Mouse (Mus musculus) lung, embryonic 15.5 days (tissue): ENCODE data around the gene Ncoa3. TPM values are rescaled to one million over a fixed set of nuclear protein-coding genes. Genes with fewer than 3 reads are reported as not detected.

Experiments used
- ATAC-seq: fragments of 200-750 bp; cut with Nextera tagmentation; 2 replicates; pipeline ENCODE4 v1.8.0; 2017; ENCODE audit warnings: moderate number of reproducible peaks, borderline replicate concordance; ENCODE audit not compliant: low FRiP score, low TSS enrichment; ENCODE audit errors: extremely low read depth
- H3K27ac ChIP-seq: fragments of 300-500 bp; sonication (generic); 2 replicates; pipeline ENCODE4 v1.5.1; 2015; ENCODE audit warnings: moderate library complexity, mild to moderate bottlenecking, inconsistent platforms
- H3K27me3 ChIP-seq: fragments of 300-500 bp; sonication (generic); 2 replicates; pipeline ENCODE4 v1.6.1; 2015; ENCODE audit warnings: inconsistent platforms
- H3K36me3 ChIP-seq: fragments of 300-500 bp; sonication (generic); 2 replicates; pipeline ENCODE4 v1.6.1; 2015; ENCODE audit warnings: inconsistent platforms
- H3K4me1 ChIP-seq: fragments of 300-500 bp; sonication (generic); 2 replicates; pipeline ENCODE4 v1.6.1; 2015; ENCODE audit warnings: inconsistent platforms
- H3K4me2 ChIP-seq: fragments of 300-500 bp; sonication (generic); 2 replicates; pipeline ENCODE4 v1.6.1; 2015; ENCODE audit warnings: inconsistent platforms, mild to moderate bottlenecking, moderate library complexity
- H3K4me3 ChIP-seq: fragments of 300-500 bp; sonication (generic); 2 replicates; pipeline ENCODE4 v1.5.1; 2015; ENCODE audit warnings: mild to moderate bottlenecking, inconsistent platforms
- H3K9ac ChIP-seq: fragments of 300-500 bp; sonication (generic); 2 replicates; pipeline ENCODE4 v1.6.1; 2015; ENCODE audit warnings: inconsistent platforms
- H3K9me3 ChIP-seq: fragments of 300-500 bp; sonication (generic); 2 replicates; pipeline ENCODE4 v1.6.1; 2016; ENCODE audit warnings: inconsistent platforms
- WGBS: fragments of 180-500 bp; shearing (Covaris S2); methylation state at CpG from one replicate; pipeline ENCODE4 v1.1.7; 2015; 5-methylcytosine and 5-hydroxymethylcytosine counted together
- polyA plus RNA-seq: library from polyadenylated mRNA; unstranded; fragments of >200 nt; fragmentation: Nextera tagmentation; extraction: Ambion mirVana; gene quantifications from 2 replicates; pipeline ENCODE4 v1.2.1, GENCODE M21; 2015

The Ncoa3 gene
- polyA plus RNA-seq, 1 experiment from 2014 or later, result 13.7 TPM

- ATAC-seq, result no peak
- no peaks in the 10 kb centered on the region for H3K27me3 ChIP-seq
- 0 out of 2 replicates have a peak overlapping the region, but pooled peaks have one; percentile 33 for H3K27ac ChIP-seq
- no peak overlapping the region for H3K9ac ChIP-seq
- no peaks in the 10 kb centered on the region for H3K9me3 ChIP-seq
- no peak overlapping the region for H3K4me3 ChIP-seq
- H3K4me2 ChIP-seq, result no peak overlapping the region
- WGBS, result 45% methylated on average over 10 of the region's 10 CpGs
- H3K36me3 ChIP-seq, result peaks cover 28% of the 10 kb centered on the region; the same call in 1 of the 2 replicates
- peaks cover 14% of the 10 kb centered on the region for H3K4me1 ChIP-seq
These were observed 53.4 kb downstream of the Ncoa3 start for GRCm38 (mm10) chr2:166045549-166046501.

- Histone ChIP-seq H3K4me3 (no peak overlapping the region), H3K9me3 (no peaks in the 10 kb centered on the region), H3K27me3 (no peaks in the 10 kb centered on the region), H3K4me1 (peaks cover 10% of the 10 kb centered on the region), H3K9ac (no peak overlapping the region), H3K27ac (no peak overlapping the region), H3K4me2 (no peak overlapping the region), H3K36me3 (peaks cover 48% of the 10 kb centered on the region)
- no peak for ATAC-seq
- WGBS, result 91% methylated on average over 4 of the region's 4 CpGs
These were observed 55.5 kb downstream of the Ncoa3 start for GRCm38 (mm10) chr2:166047931-166048330.

GRCm38 (mm10) chr2:166048852-166049251 is 56.4 kb downstream of the Ncoa3 start:
- Histone ChIP-seq H3K27ac (no peak overlapping the region), H3K4me3 (no peak overlapping the region), H3K36me3 (peaks cover 52% of the 10 kb centered on the region), H3K27me3 (no peaks in the 10 kb centered on the region), H3K9me3 (no peaks in the 10 kb centered on the region), H3K4me1 (peaks cover 10% of the 10 kb centered on the region), H3K9ac (no peak overlapping the region), H3K4me2 (no peak overlapping the region)
- ATAC-seq, result no peak
- WGBS, result 81% methylated on average over 7 of the region's 7 CpGs

GRCm38 (mm10) chr2:166051421-166051820 is 59.0 kb downstream of the Ncoa3 start:
- Histone ChIP-seq H3K27ac (no peak overlapping the region), H3K4me3 (no peak overlapping the region), H3K4me2 (no peak overlapping the region), H3K9me3 (no peaks in the 10 kb centered on the region), H3K4me1 (no peaks in the 10 kb centered on the region), H3K9ac (no peak overlapping the region), H3K36me3 (peaks cover 69% of the 10 kb centered on the region), H3K27me3 (no peaks in the 10 kb centered on the region)
- 89% methylated on average over 17 of the region's 17 CpGs for WGBS
- no peak for ATAC-seq

- Histone ChIP-seq H3K9ac (no peak overlapping the region), H3K4me2 (no peak overlapping the region), H3K9me3 (no peaks in the 10 kb centered on the region), H3K27ac (no peak overlapping the region), H3K36me3 (peaks cover 69% of the 10 kb centered on the region), H3K27me3 (no peaks in the 10 kb centered on the region), H3K4me3 (no peak overlapping the region), H3K4me1 (no peaks in the 10 kb centered on the region)
- ATAC-seq, result no peak
- WGBS, result 85% methylated on average over 7 of the region's 7 CpGs
These were observed 59.5 kb downstream of the Ncoa3 start for GRCm38 (mm10) chr2:166051966-166052365.

- no peak for ATAC-seq
- H3K4me3 ChIP-seq, result no peak overlapping the region
- no peaks in the 10 kb centered on the region for H3K9me3 ChIP-seq
- no peaks in the 10 kb centered on the region for H3K4me1 ChIP-seq
- no peaks in the 10 kb centered on the region for H3K27me3 ChIP-seq
- peaks cover 57% of the 10 kb centered on the region for H3K36me3 ChIP-seq
- H3K27ac ChIP-seq, result no peak overlapping the region
- no peak overlapping the region for H3K9ac ChIP-seq
- H3K4me2 ChIP-seq, result no peak overlapping the region
- 91% methylated on average over 14 of the region's 14 CpGs for WGBS
These were observed 61.6 kb downstream of the Ncoa3 start for GRCm38 (mm10) chr2:166054002-166054539.

GRCm38 (mm10) chr2:166059684-166060423 is 67.4 kb downstream of the Ncoa3 start:
- 76% methylated on average over 7 of the region's 7 CpGs for WGBS
- ATAC-seq, result no peak
- peaks cover 39% of the 10 kb centered on the region for H3K36me3 ChIP-seq
- no peaks in the 10 kb centered on the region for H3K27me3 ChIP-seq
- H3K4me2 ChIP-seq, result no peak overlapping the region
- H3K27ac ChIP-seq, result no peak overlapping the region
- H3K4me1 ChIP-seq, result no peaks in the 10 kb centered on the region
- no peaks in the 10 kb centered on the region for H3K9me3 ChIP-seq
- no peak overlapping the region for H3K4me3 ChIP-seq
- no peak overlapping the region for H3K9ac ChIP-seq

- Histone ChIP-seq H3K27ac (no peak overlapping the region), H3K9me3 (no peaks in the 10 kb centered on the region), H3K4me3 (no peak overlapping the region), H3K4me2 (no peak overlapping the region), H3K36me3 (peaks cover 46% of the 10 kb centered on the region), H3K9ac (no peak overlapping the region), H3K4me1 (no peaks in the 10 kb centered on the region), H3K27me3 (no peaks in the 10 kb centered on the region)
- no peak for ATAC-seq
- WGBS, result 49% methylated on average over 1 of the region's 1 CpGs
These were observed 69.6 kb downstream of the Ncoa3 start for GRCm38 (mm10) chr2:166062008-166062407.

GRCm38 (mm10) chr2:166062431-166062830 is 70.0 kb downstream of the Ncoa3 start:
- no peak overlapping the region for H3K4me2 ChIP-seq
- H3K36me3 ChIP-seq, result peaks cover 50% of the 10 kb centered on the region
- H3K9ac ChIP-seq, result no peak overlapping the region
- 85% methylated on average over 8 of the region's 8 CpGs for WGBS
- no peak for ATAC-seq
- no peak overlapping the region for H3K4me3 ChIP-seq
- H3K4me1 ChIP-seq, result no peaks in the 10 kb centered on the region
- no peaks in the 10 kb centered on the region for H3K9me3 ChIP-seq
- no peak overlapping the region for H3K27ac ChIP-seq
- H3K27me3 ChIP-seq, result no peaks in the 10 kb centered on the region

- Histone ChIP-seq H3K4me1 (no peaks in the 10 kb centered on the region), H3K36me3 (peaks cover 67% of the 10 kb centered on the region), H3K4me3 (no peak overlapping the region), H3K27ac (no peak overlapping the region), H3K9me3 (no peaks in the 10 kb centered on the region), H3K4me2 (no peak overlapping the region), H3K9ac (no peak overlapping the region), H3K27me3 (no peaks in the 10 kb centered on the region)
- WGBS, result 74% methylated on average over 4 of the region's 4 CpGs
- ATAC-seq, result no peak
These were observed 74.0 kb downstream of the Ncoa3 start for GRCm38 (mm10) chr2:166066434-166066833.

- Histone ChIP-seq H3K4me2 (no peak overlapping the region), H3K27ac (no peak overlapping the region), H3K9me3 (no peaks in the 10 kb centered on the region), H3K4me1 (no peaks in the 10 kb centered on the region), H3K36me3 (peaks cover 57% of the 10 kb centered on the region), H3K4me3 (no peak overlapping the region), H3K27me3 (no peaks in the 10 kb centered on the region), H3K9ac (no peak overlapping the region)
- 84% methylated on average over 9 of the region's 9 CpGs for WGBS
- no peak for ATAC-seq
These were observed 75.8 kb downstream of the Ncoa3 start for GRCm38 (mm10) chr2:166068261-166068660.

- peaks cover 55% of the 10 kb centered on the region for H3K36me3 ChIP-seq
- ATAC-seq, result no peak
- H3K27me3 ChIP-seq, result no peaks in the 10 kb centered on the region
- no peak overlapping the region for H3K27ac ChIP-seq
- WGBS, result 74% methylated on average over 5 of the region's 5 CpGs
- H3K4me3 ChIP-seq, result no peak overlapping the region
- H3K4me1 ChIP-seq, result no peaks in the 10 kb centered on the region
- no peak overlapping the region for H3K4me2 ChIP-seq
- H3K9me3 ChIP-seq, result no peaks in the 10 kb centered on the region
- H3K9ac ChIP-seq, result no peak overlapping the region
These were observed 76.7 kb downstream of the Ncoa3 start for GRCm38 (mm10) chr2:166069164-166069563.
